Mouse (Mus musculus) small intestine, adult 2 months (tissue): ENCODE results near the gene Rabgap1l.

Source experiments
- CTCF ChIP-seq: fragments of 200-500 bp; IDR thresholded peaks from 2 replicates; pipeline ENCODE4 v1.5.1; 2012; ENCODE audit warnings: low read depth, mild to moderate bottlenecking, control low read depth, inconsistent platforms, low read length, moderate library complexity, mixed read lengths; ENCODE audit not compliant: insufficient replicate concordance, insufficient read length; ENCODE audit errors: extremely low read depth
- POLR2A ChIP-seq: fragments of 200-500 bp; IDR thresholded peaks from 2 replicates; pipeline ENCODE4 v1.6.1; 2012; ENCODE audit warnings: low read depth, mild to moderate bottlenecking, control low read depth, inconsistent platforms, low read length, moderate library complexity

DNA sequence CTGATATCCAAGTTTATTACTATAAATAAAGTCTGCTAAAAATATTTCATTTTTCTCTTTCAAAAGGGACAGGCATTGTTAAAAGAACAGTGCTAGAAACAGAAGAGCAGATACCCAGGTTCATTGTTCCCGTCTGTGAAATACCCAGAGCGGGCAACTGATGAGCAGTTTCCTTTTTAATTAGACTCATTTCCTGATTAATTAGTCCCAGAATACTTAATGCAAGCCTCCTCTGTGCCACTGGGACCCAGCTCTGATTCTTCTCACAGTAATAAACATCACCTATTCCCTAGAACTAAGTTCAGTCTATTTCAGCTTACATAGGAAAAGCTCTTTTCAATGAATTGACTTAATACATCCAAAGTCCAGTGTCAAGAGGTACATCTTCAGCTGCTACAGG lies 186.6 kb downstream of the Rabgap1l start:
- TF ChIP-seq CTCF: no peak
- no peak for TF ChIP-seq POLR2A
